Mouse (Mus musculus) gastrocnemius, adult 8-10 months (tissue): ENCODE measurements around the gene Zfp114. TPM values are rescaled to one million over a fixed set of nuclear protein-coding genes. Genes with fewer than 3 reads are reported as not detected.

Experiments
- total RNA-seq, 4 experiments: library from RNA; stranded (reverse); gene quantifications; 2 replicates each; pipeline ENCODE4 v1.2.4; 2022

The Zfp114 gene
- total RNA-seq, 4 experiments from 2014 or later = 0.15 to 0.34 (median 0.19) TPM; not detected in 1

Other genes starting within 250 kb of the Zfp114 start
- gene Vmn1r179, start 248.1 kb upstream of the Zfp114 start, total RNA-seq = not detected
- not detected for gene Vmn1r180, start 224.4 kb upstream of the Zfp114 start, total RNA-seq
- gene Vmn1r181, start 200.4 kb upstream of the Zfp114 start, total RNA-seq = not detected
- gene V1rd19, start 173.4 kb upstream of the Zfp114 start, total RNA-seq = not detected
- not detected for gene Vmn1r183, start 121.8 kb upstream of the Zfp114 start, total RNA-seq
- gene Zfp180, start 93.1 kb upstream of the Zfp114 start, total RNA-seq = 10 to 100 TPM; 18.4 to 22.1 (median 18.7) TPM
- 1 to 10 TPM; 4.5 to 6.1 (median 5.3) TPM for gene Zfp112, start 62.7 kb upstream of the Zfp114 start, total RNA-seq
- 1 to 10 TPM; 3.6 to 4.7 (median 4.0) TPM for gene Zfp235, start 40.9 kb upstream of the Zfp114 start, total RNA-seq
- gene Zfp111, start 36.4 kb downstream of the Zfp114 start, total RNA-seq = 1 to 10 TPM; 2.1 to 3.7 (median 2.9) TPM
- gene Zfp109, start 62.5 kb downstream of the Zfp114 start, total RNA-seq = 1 to 10 TPM; 2.1 to 3.5 (median 3.2) TPM
- gene Zfp108, start 79.7 kb downstream of the Zfp114 start, total RNA-seq = 1 to 10 TPM; 2.0 to 2.4 (median 2.2) TPM
- gene Zfp93, start 95.4 kb downstream of the Zfp114 start, total RNA-seq = 1 to 10 TPM; 5.9 to 6.9 (median 6.2) TPM
- gene Zfp61, start 126.2 kb downstream of the Zfp114 start, total RNA-seq = 1 to 10 TPM; 2.8 to 4.9 (median 3.3) TPM
- gene Zfp94, start 141.6 kb downstream of the Zfp114 start, total RNA-seq = 1 to 10 TPM; 1.7 to 3.1 (median 2.9) TPM
- gene Tescl, start 158.9 kb downstream of the Zfp114 start, total RNA-seq = not detected
- gene Lypd5, start 174.1 kb downstream of the Zfp114 start, total RNA-seq = not detected
- under 1 TPM; 0.17 to 0.74 (median 0.24) TPM for gene Kcnn4, start 195.2 kb downstream of the Zfp114 start, total RNA-seq
- 10 to 100 TPM in 2 of 4 experiments, 1 to 10 TPM in 2; 8.8 to 10.4 (median 9.9) TPM for gene Smg9, start 224.6 kb downstream of the Zfp114 start, total RNA-seq